Mouse (Mus musculus) intestine, embryonic 15.5 days (tissue): ENCODE data around the gene Stam2. TPM values are rescaled to one million over a fixed set of nuclear protein-coding genes. Genes with fewer than 3 reads are reported as not detected.
A peak's percentile ranks its signal among the peaks of the same experiment; 100 is the strongest.

ENCODE experiments used
- ATAC-seq: fragments of 200-750 bp; cut with Nextera tagmentation; 2 replicates; pipeline ENCODE4 v1.8.0; 2017; ENCODE audit warnings: moderate TSS enrichment, moderate library complexity
- H3K27ac ChIP-seq: fragments of 300-500 bp; sonication (generic); 2 replicates; pipeline ENCODE4 v1.5.1; 2015; ENCODE audit warnings: mild to moderate bottlenecking, inconsistent platforms
- H3K27me3 ChIP-seq: fragments of 300-500 bp; sonication (generic); replicated peaks from 2 replicates; pipeline ENCODE4 v1.6.1; 2015; ENCODE audit warnings: inconsistent platforms
- H3K36me3 ChIP-seq: fragments of 300-500 bp; sonication (generic); 2 replicates; pipeline ENCODE4 v1.6.1; 2015; ENCODE audit warnings: inconsistent platforms
- H3K4me1 ChIP-seq: fragments of 300-500 bp; sonication (generic); replicated peaks from 2 replicates; pipeline ENCODE4 v1.6.1; 2015; ENCODE audit warnings: inconsistent platforms
- H3K4me2 ChIP-seq: fragments of 300-500 bp; sonication (generic); replicated peaks from 2 replicates; pipeline ENCODE4 v1.6.1; 2015; ENCODE audit warnings: mild to moderate bottlenecking, inconsistent platforms
- H3K4me3 ChIP-seq: fragments of 300-500 bp; sonication (generic); replicated peaks from 2 replicates; pipeline ENCODE4 v1.5.1; 2015; ENCODE audit warnings: inconsistent platforms
- H3K9ac ChIP-seq: fragments of 300-500 bp; sonication (generic); 2 replicates; pipeline ENCODE4 v1.6.1; 2015; ENCODE audit warnings: inconsistent platforms
- H3K9me3 ChIP-seq: fragments of 300-500 bp; sonication (generic); 2 replicates; pipeline ENCODE4 v1.6.1; 2016; ENCODE audit warnings: inconsistent platforms
- WGBS: fragments of 180-500 bp; shearing (Covaris S2); methylation state at CpG from one replicate; pipeline ENCODE4 v1.1.7; 2015; 5-methylcytosine and 5-hydroxymethylcytosine counted together
- polyA plus RNA-seq: library from polyadenylated mRNA; unstranded; fragments of >200 nt; fragmentation: Nextera tagmentation; extraction: Ambion mirVana; gene quantifications from 2 replicates; pipeline ENCODE4 v1.2.1, GENCODE M21; 2015

Stam2 gene
- polyA plus RNA-seq, 1 experiment from 2014 or later, result 34.4 TPM

DNA sequence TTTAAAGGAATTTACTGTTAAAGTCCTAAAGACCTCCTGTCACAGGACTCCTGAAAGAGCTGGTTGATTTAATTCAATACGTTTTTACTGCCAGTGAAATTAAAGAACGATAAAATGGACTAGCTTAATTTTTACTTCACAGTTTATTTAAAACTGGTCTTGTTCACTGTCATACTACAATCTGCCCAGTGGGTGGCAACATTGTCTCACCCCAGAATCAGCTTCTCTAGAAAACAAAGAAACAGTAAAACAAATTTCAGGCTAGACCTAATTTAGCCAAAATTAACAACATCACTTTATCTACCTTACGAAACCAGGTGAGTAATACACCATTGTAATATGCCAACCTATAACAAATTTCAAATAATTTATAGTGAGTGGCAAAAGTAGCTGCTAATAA lies 14.6 kb upstream of the Stam2 start:
- H3K4me1 ChIP-seq, result no peaks in the 10 kb centered on the region
- no peaks in the 10 kb centered on the region for H3K36me3 ChIP-seq
- no peak overlapping the region for H3K9ac ChIP-seq
- H3K27ac ChIP-seq, result no peak overlapping the region
- no peak for ATAC-seq
- no peak overlapping the region for H3K4me2 ChIP-seq
- H3K4me3 ChIP-seq, result no peak overlapping the region
- WGBS, result 17% methylated on average over 3 of the region's 3 CpGs
- H3K27me3 ChIP-seq, result no peaks in the 10 kb centered on the region
- no peaks in the 10 kb centered on the region for H3K9me3 ChIP-seq

- Histone ChIP-seq H3K9me3 (no peaks in the 10 kb centered on the region), H3K27me3 (no peaks in the 10 kb centered on the region), H3K27ac (no peak overlapping the region), H3K4me2 (no peak overlapping the region), H3K4me1 (no peaks in the 10 kb centered on the region), H3K4me3 (no peak overlapping the region), H3K9ac (no peak overlapping the region), H3K36me3 (no peaks in the 10 kb centered on the region)
- ATAC-seq, result no peak
- 74% methylated on average over 3 of the region's 3 CpGs for WGBS
Measured at GRCm38 (mm10) chr2:52753573-52754317, 11.7 kb upstream of the Stam2 start.

- Histone ChIP-seq H3K4me2 (no peak overlapping the region), H3K4me1 (no peaks in the 10 kb centered on the region), H3K27me3 (no peaks in the 10 kb centered on the region), H3K9me3 (no peaks in the 10 kb centered on the region), H3K4me3 (no peak overlapping the region), H3K27ac (no peak overlapping the region), H3K9ac (no peak overlapping the region), H3K36me3 (no peaks in the 10 kb centered on the region)
- no peak for ATAC-seq
Measured at GRCm38 (mm10) chr2:52744099-52744498, 2.0 kb upstream of the Stam2 start.

- peak overlapping the region; percentile 92 for H3K4me3 ChIP-seq
- no peaks in the 10 kb centered on the region for H3K36me3 ChIP-seq
- under 1% methylated on average over 54 of the region's 54 CpGs for WGBS
- peak overlapping the region; percentile 96 for H3K27ac ChIP-seq
- no peaks in the 10 kb centered on the region for H3K27me3 ChIP-seq
- no peaks in the 10 kb centered on the region for H3K4me1 ChIP-seq
- peak overlapping the region; percentile 87 for H3K9ac ChIP-seq
- ATAC-seq, result peak; percentile 96
- H3K4me2 ChIP-seq, result peak overlapping the region; percentile 69
- no peaks in the 10 kb centered on the region for H3K9me3 ChIP-seq
Measured at GRCm38 (mm10) chr2:52741681-52742255, 313 bp downstream of the Stam2 start.

DNA sequence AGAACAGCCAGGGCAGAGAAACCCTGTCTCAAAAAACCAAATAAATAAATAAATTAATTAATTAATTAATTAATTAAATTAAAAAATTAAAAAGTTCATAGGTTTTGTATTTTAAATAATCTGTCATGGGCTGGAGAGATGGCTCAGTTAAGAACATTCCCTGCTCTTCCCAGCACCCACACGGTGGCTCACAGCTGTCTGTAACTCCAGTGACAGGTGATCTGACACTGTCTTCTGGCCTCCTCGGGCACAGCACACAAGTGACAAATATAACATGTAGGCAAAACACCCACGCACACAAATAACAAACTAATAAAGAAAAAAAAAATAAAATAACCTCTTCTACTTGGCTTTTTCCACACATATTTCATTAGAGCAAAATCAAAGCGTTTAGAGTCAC lies 1.5 kb downstream of the Stam2 start:
- no peaks in the 10 kb centered on the region for H3K9me3 ChIP-seq
- WGBS, result 77% methylated on average over 4 of the region's 4 CpGs
- no peak overlapping the region for H3K27ac ChIP-seq
- H3K36me3 ChIP-seq, result no peaks in the 10 kb centered on the region
- no peak for ATAC-seq
- no peaks in the 10 kb centered on the region for H3K4me1 ChIP-seq
- no peaks in the 10 kb centered on the region for H3K27me3 ChIP-seq
- no peak overlapping the region for H3K4me3 ChIP-seq
- no peak overlapping the region for H3K9ac ChIP-seq
- H3K4me2 ChIP-seq, result no peak overlapping the region

- H3K4me2 ChIP-seq, result no peak overlapping the region
- H3K27ac ChIP-seq, result no peak overlapping the region
- no peaks in the 10 kb centered on the region for H3K36me3 ChIP-seq
- WGBS, result 95% methylated on average over 7 of the region's 7 CpGs
- no peak overlapping the region for H3K4me3 ChIP-seq
- H3K9ac ChIP-seq, result no peak overlapping the region
- no peak for ATAC-seq
- no peaks in the 10 kb centered on the region for H3K4me1 ChIP-seq
- no peaks in the 10 kb centered on the region for H3K9me3 ChIP-seq
- H3K27me3 ChIP-seq, result no peaks in the 10 kb centered on the region
Measured at GRCm38 (mm10) chr2:52734504-52734903, 7.6 kb downstream of the Stam2 start.

DNA sequence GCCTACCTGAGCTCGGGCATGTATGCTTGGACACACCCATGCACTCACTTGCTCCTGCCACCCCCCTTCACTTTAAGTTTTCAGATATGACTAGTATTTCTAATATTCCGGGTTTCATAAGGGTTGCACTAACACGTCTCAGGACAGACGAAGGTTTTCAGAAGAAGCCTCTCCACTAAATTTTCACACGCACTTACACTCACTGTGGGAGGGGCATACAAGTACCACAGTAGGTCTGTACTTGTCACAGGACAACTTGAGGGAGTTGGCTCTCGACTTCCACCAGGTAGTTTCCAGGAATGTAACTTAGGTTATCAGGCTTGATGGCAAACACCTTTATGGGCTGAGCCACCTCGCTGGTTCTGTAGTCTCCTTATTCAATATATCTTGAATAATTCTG lies 8.4 kb downstream of the Stam2 start:
- Histone ChIP-seq H3K36me3 (no peaks in the 10 kb centered on the region), H3K4me3 (no peak overlapping the region), H3K27me3 (no peaks in the 10 kb centered on the region), H3K4me1 (no peaks in the 10 kb centered on the region), H3K9me3 (no peaks in the 10 kb centered on the region), H3K9ac (no peak overlapping the region), H3K4me2 (no peak overlapping the region), H3K27ac (no peak overlapping the region)
- 89% methylated on average over 7 of the region's 7 CpGs for WGBS
- no peak for ATAC-seq

- H3K27me3 ChIP-seq, result no peaks in the 10 kb centered on the region
- H3K36me3 ChIP-seq, result no peaks in the 10 kb centered on the region
- no peaks in the 10 kb centered on the region for H3K9me3 ChIP-seq
- no peak overlapping the region for H3K4me2 ChIP-seq
- H3K9ac ChIP-seq, result no peak overlapping the region
- no peak for ATAC-seq
- no peak overlapping the region for H3K4me3 ChIP-seq
- no peak overlapping the region for H3K27ac ChIP-seq
- 90% methylated on average over 7 of the region's 7 CpGs for WGBS
- no peaks in the 10 kb centered on the region for H3K4me1 ChIP-seq
Measured at GRCm38 (mm10) chr2:52732611-52733010, 9.5 kb downstream of the Stam2 start.

DNA sequence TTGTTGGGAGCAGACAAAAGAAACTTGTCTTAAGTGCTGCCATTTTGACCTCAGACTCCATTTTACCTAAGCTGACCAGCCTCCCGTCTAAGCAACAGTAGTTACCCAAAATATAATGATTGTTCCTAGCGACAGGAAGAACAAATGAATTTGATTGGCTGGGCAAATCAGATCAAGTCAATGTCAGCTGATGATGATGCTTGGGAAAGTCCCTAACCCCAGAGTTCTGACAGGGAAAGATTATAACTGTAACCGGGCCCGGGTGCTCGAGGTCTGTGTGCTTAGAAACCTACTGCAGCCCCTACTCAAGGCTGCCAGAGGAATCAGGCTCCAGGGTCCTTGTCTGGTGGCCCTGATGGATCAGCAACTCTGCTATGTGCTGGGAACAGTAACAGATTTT lies 10.1 kb downstream of the Stam2 start:
- ATAC-seq, result no peak
- 81% methylated on average over 5 of the region's 5 CpGs for WGBS
- Histone ChIP-seq H3K9me3 (no peaks in the 10 kb centered on the region), H3K36me3 (no peaks in the 10 kb centered on the region), H3K4me2 (no peak overlapping the region), H3K4me1 (no peaks in the 10 kb centered on the region), H3K4me3 (no peak overlapping the region), H3K27ac (no peak overlapping the region), H3K9ac (no peak overlapping the region), H3K27me3 (no peaks in the 10 kb centered on the region)

- H3K9ac ChIP-seq, result no peak overlapping the region
- no peak overlapping the region for H3K27ac ChIP-seq
- no peaks in the 10 kb centered on the region for H3K9me3 ChIP-seq
- WGBS, result 90% methylated on average over 6 of the region's 6 CpGs
- no peaks in the 10 kb centered on the region for H3K36me3 ChIP-seq
- H3K4me3 ChIP-seq, result no peak overlapping the region
- H3K27me3 ChIP-seq, result no peaks in the 10 kb centered on the region
- no peak for ATAC-seq
- H3K4me2 ChIP-seq, result no peak overlapping the region
- H3K4me1 ChIP-seq, result no peaks in the 10 kb centered on the region
Measured at GRCm38 (mm10) chr2:52730891-52731290, 11.2 kb downstream of the Stam2 start.

- ATAC-seq, result peak; percentile 55
Measured at GRCm38 (mm10) chr2:52720231-52721025, 21.7 kb downstream of the Stam2 start.

GRCm38 (mm10) chr2:52717076-52717475 lies 25.0 kb downstream of the Stam2 start:
- no peak overlapping the region for H3K27ac ChIP-seq
- WGBS, result 92% methylated on average over 5 of the region's 5 CpGs

More at GRCm38 (mm10) chr2:52720231-52721025, 21.7 kb downstream of the Stam2 start:
- Histone ChIP-seq H3K4me3 (no peak overlapping the region), H3K4me2 (no peak overlapping the region), H3K9ac (no peak overlapping the region), H3K27me3 (no peaks in the 10 kb centered on the region), H3K9me3 (no peaks in the 10 kb centered on the region), H3K36me3 (no peaks in the 10 kb centered on the region), H3K4me1 (no peaks in the 10 kb centered on the region), H3K27ac (no peak overlapping the region)
- 29% methylated on average over 13 of the region's 13 CpGs for WGBS

More at GRCm38 (mm10) chr2:52717076-52717475, 25.0 kb downstream of the Stam2 start:
- no peaks in the 10 kb centered on the region for H3K27me3 ChIP-seq
- H3K9me3 ChIP-seq, result no peaks in the 10 kb centered on the region
- no peak overlapping the region for H3K9ac ChIP-seq
- no peak for ATAC-seq
- no peaks in the 10 kb centered on the region for H3K4me1 ChIP-seq
- no peak overlapping the region for H3K4me2 ChIP-seq
- H3K36me3 ChIP-seq, result no peaks in the 10 kb centered on the region
- no peak overlapping the region for H3K4me3 ChIP-seq
